Mouse (Mus musculus): ENCODE results near the gene Txndc17. TPM values are rescaled to one million over a fixed set of nuclear protein-coding genes. Genes with fewer than 3 reads are reported as not detected.
A peak's percentile ranks its signal among the peaks of the same experiment; 100 is the strongest.

The Txndc17 gene
- total RNA-seq, 2 experiments from 2014 or later: 27.9 to 28.1 TPM

GRCm38 (mm10) chr11:72223414-72223813 lies 16.1 kb downstream of the Txndc17 start:
- no peak for DNase-seq

- no peak for DNase-seq
Observed at GRCm38 (mm10) chr11:72224865-72225264, 17.5 kb downstream of the Txndc17 start.

- DNase-seq: no peak
Observed at GRCm38 (mm10) chr11:72226020-72226791, 18.9 kb downstream of the Txndc17 start.

GRCm38 (mm10) chr11:72226901-72227300 lies 19.6 kb downstream of the Txndc17 start:
- DNase-seq: no peak

GRCm38 (mm10) chr11:72228513-72228912 lies 21.2 kb downstream of the Txndc17 start:
- no peak for DNase-seq

GRCm38 (mm10) chr11:72232068-72232467 lies 24.7 kb downstream of the Txndc17 start:
- no peak for DNase-seq

- DNase-seq: no peak
Observed at GRCm38 (mm10) chr11:72232991-72233390, 25.6 kb downstream of the Txndc17 start.

- DNase-seq: peak; percentile 67
Observed at GRCm38 (mm10) chr11:72234013-72234412, 26.7 kb downstream of the Txndc17 start.

- DNase-seq: no peak
Observed at GRCm38 (mm10) chr11:72240062-72240860, 32.9 kb downstream of the Txndc17 start.

- no peak for DNase-seq
Observed at GRCm38 (mm10) chr11:72245196-72245753, 37.9 kb downstream of the Txndc17 start.

- no peak for DNase-seq
Observed at GRCm38 (mm10) chr11:72255629-72256028, 48.3 kb downstream of the Txndc17 start.

GRCm38 (mm10) chr11:72256441-72256840 lies 49.1 kb downstream of the Txndc17 start:
- DNase-seq: no peak

Other genes with a start within 250 kb of the Txndc17 start
- not detected for gene Aipl1, start 170.0 kb upstream of the Txndc17 start, total RNA-seq (2021)
- under 1 TPM; 0.64 to 0.70 TPM for gene Pimreg, start 165.5 kb upstream of the Txndc17 start, total RNA-seq (2021)
- gene Pitpnm3, start 71.8 kb upstream of the Txndc17 start, total RNA-seq (2021): 1 to 10 TPM; 1.8 to 2.6 TPM
- gene Gm43951, start 707 bp upstream of the Txndc17 start, total RNA-seq (2021): under 1 TPM; 0.08 to 0.10 TPM
- 1 to 10 TPM; 1.9 to 3.0 TPM for gene 4933427D14Rik, start 88 bp upstream of the Txndc17 start, total RNA-seq (2021)
- 1 to 10 TPM; 5.8 to 7.4 TPM for gene Med31, start 8.0 kb downstream of the Txndc17 start, total RNA-seq (2021)
- gene Slc13a5, start 59.7 kb downstream of the Txndc17 start, total RNA-seq (2021): under 1 TPM in 1 of 2 experiments, not detected in 1; 0.19 TPM
- 1 to 10 TPM; 4.6 TPM for gene Xaf1, start 94.1 kb downstream of the Txndc17 start, total RNA-seq (2021)
- not detected for gene Fbxo39, start 106.9 kb downstream of the Txndc17 start, total RNA-seq (2021)
- under 1 TPM; 0.64 to 0.70 TPM for gene Tekt1, start 154.9 kb downstream of the Txndc17 start, total RNA-seq (2021)
- gene Smtnl2, start 204.2 kb downstream of the Txndc17 start, total RNA-seq (2021): 100 to 1,000 TPM; 219 to 223 TPM
- gene Ggt6, start 228.0 kb downstream of the Txndc17 start, total RNA-seq (2021): under 1 TPM; 0.38 TPM
- gene Mybbp1a, start 233.8 kb downstream of the Txndc17 start, total RNA-seq (2021): 10 to 100 TPM; 52.1 to 56.5 TPM